Mouse (Mus musculus) telencephalon, adult 2 months (tissue): ENCODE measurements at regions not wholly inside any gene's neighbourhood (a gene's known extent, or its start where the extent isn't known, plus 50 kb on each side); places are given as distances from the start of the nearest gene placed in this dataset.

Experiments used
- DNase-seq: peaks from one replicate; pipeline ENCODE4 v3.0.0-alpha.2; 2011; ENCODE audit warnings: low read depth, low spot score

DNA sequence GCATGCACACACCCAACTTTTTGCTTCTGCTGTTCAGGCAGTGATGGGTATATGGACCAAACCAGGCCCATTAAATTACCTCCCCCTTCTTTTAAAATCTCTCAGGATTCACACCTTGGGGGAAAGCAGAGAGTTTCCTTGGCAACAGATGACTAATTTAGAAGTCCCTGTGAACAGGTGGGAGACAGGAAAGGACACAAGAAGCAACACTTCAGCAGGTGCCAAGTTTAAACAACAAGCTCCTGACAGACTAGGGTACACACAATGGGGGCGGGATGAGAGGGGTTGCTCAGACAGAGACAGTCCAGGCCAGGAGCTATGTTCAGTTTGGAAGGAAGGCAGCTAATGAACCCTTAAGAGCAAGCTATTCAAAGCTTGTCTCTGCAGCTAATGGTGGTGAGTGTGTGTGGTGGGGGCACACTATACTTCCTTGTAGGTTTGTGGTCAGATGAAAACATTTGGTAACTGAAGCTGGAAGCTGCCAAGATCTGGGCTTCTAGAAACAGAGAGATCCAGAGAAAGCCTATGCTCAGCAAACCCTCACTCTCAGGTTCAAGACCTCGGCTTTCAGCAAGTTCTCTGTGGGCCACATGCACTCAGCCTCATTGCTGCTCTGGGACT, 283.0 kb upstream of the Tle3 start:
- no peak for DNase-seq

- no peak for DNase-seq
Observed at GRCm38 (mm10) chr9:61091036-61091435, 281.1 kb upstream of the Tle3 start.

- peak; percentile 64 for DNase-seq
Observed at GRCm38 (mm10) chr9:61092834-61093479, 279.2 kb upstream of the Tle3 start.

DNA sequence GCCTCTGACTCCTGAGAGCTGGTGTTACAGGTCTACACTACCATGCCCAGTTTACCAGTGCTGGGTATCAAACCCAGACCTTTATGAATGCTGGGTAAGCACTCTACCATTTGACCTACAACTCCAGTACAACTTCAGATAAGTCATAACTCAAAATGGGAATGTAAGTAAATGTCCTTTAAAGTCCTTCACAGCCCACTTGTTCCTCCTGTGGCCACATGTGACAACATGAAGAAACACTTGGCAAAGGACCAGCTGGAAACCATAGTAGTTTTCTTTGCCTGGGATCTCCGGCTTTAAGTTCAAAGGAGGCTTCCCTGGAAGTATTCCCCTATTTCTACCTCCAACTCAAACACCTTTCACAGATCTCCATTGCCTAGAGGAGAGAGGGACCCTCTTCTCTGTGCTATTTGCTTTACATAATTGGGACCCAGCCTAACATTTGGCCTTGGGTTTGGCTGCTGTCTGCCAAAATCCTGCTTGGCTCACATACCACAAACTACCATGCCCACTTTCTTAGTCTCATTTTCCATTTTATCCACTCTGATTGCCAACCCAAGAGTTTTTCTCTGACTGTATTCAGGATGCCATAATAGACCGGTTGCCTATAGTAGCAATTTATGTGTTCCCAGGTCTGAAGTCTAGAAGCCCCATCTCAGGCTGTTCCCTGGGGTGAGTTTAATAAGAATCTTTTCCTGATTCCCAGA, 276.9 kb upstream of the Tle3 start:
- no peak for DNase-seq

DNA sequence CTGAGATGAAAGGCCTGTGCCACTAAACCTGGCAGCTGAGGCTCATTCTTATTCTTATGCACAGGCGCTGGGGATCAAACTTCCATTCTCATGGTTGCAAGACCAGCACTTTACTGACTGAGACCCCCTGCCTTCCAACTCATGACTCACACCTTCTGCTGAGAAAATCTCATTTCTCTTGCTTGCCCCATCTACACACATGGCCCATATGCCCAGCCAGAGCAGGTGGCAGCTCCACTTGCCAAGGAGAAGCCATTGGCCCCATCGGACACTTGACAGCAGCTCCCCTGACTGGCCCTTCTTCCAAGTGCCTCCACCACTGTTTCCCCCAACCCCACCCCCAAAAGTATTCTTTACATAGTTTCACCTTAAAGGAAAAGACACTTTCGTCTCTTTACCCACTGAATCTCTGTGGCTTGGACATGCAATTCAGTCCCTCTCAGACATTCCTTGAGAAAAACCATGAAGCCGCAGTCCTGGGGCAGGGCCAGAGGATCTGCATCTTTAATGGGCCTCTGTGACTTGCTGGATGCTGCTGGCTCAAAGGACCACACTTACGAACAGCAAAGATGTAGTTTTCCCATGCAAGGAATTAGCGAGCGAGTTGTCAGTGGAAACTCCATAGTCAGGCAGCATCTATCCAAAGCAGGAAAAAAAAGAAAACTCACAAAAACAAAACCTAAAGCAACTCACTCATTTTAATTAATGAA, 270.3 kb upstream of the Tle3 start:
- no peak for DNase-seq

- no peak for DNase-seq
Observed at GRCm38 (mm10) chr9:61102451-61103358, 269.5 kb upstream of the Tle3 start.

DNA sequence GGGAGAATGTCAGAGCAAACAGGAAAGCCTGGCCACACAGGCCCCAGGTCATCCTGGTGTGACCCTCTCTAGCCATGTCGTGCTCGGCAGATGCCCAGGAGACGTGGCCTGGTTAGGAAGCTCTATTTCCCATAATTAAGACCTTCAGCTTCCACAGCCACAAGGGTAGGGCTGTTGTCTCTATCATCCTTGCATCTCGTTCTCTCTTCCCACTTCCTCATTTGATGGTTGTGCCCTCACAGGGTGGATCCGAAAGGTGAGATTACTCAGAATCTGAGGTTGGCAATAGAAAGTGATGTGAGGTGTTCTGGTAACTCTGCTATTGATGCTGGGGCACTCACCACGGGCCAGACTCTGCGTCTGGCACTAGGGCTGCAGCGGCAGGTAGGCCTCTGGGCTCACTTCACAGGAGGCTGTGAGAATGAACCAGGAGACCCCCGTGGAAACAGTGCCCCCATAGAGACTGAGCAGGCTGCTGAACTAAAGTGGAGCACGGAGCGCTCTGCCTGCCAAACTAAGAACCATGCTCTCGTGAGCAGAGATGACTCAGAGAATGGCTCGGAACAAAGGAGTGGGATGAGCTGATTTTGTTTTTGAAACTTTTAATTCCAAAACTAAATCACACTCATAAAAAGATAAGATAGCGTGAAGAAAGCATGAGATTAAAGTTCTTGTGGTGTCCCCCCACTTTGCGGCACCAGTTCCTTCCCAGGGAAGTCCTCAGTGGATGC, 266.5 kb upstream of the Tle3 start:
- DNase-seq, result no peak

DNA sequence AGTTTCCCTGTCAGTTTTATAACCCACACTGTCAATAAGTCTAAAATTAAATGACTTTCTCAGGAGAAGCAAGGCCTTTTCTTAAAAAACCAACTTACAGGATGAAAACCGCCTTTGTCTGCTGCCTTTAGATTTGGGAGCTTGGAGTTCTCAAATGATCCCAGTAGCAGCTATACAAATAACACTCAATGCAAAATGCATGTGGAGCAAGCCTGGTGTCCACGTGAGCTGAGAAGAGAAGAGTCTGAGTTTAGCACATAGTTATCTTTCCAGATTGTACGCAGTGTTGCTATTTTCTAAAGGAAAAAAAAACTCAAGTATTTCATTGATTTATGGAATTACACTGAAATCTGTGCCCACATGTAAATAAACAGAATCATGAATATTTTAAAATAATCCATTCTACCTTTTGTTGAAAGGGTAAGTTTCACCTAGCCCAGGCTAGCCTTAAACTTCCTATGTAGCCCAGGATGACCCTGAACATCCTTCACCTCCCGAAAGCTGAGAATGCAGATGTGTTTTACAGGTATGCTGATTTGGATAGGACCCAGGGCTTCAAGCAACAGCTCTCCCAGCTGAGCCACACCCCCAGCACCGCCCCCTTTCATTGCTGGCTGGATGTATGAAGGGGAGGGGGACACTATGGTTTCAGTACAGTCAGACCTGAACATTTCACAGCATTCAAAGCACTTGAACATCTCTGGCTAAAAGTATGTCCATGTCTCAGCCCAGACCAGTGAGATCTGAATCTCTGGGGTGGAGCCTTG, 262.5 kb upstream of the Tle3 start:
- no peak for DNase-seq

DNA sequence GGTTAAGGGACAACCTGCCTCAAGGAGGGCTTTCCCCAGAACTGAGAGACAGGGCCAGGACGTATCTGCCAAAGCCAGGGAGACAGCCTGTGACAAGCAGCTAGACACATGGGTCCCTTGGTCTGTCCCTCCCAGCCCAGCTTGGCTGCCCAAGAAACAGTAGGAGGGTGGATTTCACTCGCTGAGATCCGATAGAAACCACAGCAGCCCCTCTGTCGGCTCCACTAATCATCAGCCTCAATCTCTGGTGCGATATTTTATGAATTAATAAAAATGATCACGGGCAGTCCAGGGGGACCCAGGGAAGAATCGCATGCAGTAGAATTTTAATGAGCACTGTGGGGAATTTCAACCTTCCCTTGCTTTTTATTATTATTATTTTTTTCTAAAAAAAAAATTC, 261.0 kb upstream of the Tle3 start:
- DNase-seq, result no peak

DNA sequence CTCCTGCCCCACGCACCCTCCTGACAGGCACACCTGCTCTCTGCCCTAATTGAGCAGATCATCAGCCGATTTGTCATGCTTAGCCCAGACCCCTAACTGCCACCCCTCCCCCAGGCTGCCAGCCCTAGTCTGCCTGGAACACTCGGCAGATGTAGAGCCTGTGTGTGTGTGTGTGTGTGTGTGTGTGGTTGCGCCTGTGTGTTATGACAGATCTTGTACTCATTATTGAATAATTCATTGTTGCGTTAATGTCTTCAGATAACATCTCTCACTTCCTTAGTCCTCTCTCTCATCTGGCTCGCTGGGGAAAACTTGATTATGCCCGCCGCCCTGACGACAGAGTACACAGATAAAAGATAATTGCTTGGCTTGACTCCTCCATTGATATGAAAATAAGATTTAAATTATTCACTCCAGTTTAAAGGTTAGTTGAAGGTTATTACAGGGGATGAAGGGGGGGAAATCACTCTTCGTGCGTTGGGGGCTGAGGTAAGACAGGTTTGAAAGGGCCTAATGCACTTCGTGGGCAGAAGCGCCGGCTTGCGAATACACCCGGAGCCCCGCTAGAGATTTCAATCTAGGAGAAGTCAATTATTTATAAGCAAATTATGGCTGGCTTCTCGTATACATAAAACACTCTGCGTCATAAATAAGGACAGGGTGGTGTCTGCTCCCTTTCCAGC, 260.3 kb upstream of the Tle3 start:
- DNase-seq, result no peak

DNA sequence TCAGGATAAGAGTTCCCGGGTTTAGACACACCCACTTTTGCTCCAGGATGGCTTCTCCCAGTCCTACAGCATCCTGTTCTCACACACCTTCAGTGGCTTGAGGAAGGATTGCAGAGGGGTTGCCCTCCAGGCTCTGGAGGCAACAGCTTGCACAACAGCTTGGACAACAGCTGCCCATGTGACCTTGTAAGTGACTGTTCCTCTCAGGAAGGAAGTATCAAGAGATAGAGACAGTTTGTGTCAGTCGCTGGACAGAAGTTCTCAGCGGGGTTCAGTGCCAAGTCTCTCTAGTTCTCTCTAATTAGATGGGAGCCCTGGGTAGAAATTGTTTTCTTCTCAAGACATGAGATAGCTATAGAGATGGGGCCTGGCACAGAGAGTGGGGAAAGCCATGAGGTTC, 252.9 kb upstream of the Tle3 start:
- DNase-seq, result no peak

GRCm38 (mm10) chr9:61120531-61120930, 251.6 kb upstream of the Tle3 start:
- no peak for DNase-seq

DNA sequence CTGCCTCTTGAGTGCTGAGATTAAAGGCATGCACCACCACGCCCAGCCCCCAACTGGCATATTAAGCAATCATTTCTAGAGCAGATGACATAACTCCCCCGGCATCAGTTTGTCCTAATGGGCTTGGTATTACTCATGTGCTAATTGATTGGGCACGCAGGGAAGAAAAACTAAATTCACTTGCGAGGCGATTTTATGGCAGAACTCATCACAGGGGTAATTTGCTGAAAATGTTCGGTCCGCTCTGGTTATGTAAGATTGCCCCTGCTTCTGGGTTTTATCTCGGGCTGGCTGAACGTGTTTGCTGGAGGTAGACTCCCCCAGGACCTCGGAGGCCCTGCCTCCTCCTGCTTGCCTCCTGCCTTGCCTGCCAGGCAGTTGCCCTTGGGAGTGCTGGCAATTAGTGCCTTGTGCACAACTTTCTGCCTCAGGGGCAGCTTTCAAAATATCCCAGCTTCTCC, 251.2 kb upstream of the Tle3 start:
- DNase-seq, result no peak

GRCm38 (mm10) chr9:61123431-61123830, 248.7 kb upstream of the Tle3 start:
- no peak for DNase-seq

DNA sequence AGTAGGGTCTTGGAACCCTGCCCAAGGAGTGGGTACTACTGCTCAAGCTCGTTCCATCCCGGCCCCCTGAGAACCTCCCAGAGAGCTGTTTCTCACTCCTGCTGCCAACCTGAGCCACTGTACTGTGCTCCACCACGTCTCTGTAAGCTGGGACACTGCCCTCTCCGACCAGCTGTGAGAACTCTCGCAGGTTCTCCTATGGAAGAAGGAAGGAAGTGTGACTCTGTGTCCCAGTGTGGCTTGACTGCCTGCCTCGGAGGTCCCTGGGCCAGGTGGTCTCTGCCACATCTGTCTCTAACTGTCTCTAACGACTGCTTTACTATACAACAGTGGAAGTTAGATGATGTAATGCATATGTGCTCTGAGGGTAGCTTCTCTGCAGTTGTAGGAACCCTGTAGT, 246.4 kb upstream of the Tle3 start:
- no peak for DNase-seq

DNA sequence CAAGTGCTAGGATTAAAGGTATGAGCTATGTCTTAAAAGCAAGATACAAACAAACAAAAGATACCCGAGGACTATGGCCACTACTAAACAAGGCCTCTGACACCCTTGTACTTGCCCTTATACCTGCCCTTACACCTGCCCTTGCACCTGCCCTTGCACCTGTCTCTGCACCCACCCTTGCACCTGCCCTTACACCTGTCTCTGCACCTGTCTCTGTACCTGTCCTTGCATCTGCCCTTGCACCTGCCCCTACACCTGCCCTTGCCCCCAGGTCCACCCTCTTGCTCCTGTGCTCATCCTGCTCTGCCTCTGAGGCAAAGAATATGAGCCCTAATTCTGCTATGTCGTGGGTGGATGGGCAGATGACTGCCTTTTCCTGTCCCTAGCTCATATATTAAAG, 244.1 kb upstream of the Tle3 start:
- no peak for DNase-seq

GRCm38 (mm10) chr9:61129186-61129585, 243.0 kb upstream of the Tle3 start:
- no peak for DNase-seq

- no peak for DNase-seq
Observed at GRCm38 (mm10) chr9:61130877-61131276, 241.3 kb upstream of the Tle3 start.

- DNase-seq, result no peak
Observed at GRCm38 (mm10) chr9:61135263-61135882, 236.8 kb upstream of the Tle3 start.
